Mouse (Mus musculus) liver, embryonic 14.5 days (tissue): Measurements from ENCODE around the gene Mtmr10. TPM values are rescaled to one million over a fixed set of nuclear protein-coding genes. Genes with fewer than 3 reads are reported as not detected.

ENCODE experiments used
- ATAC-seq: fragments of 200-750 bp; cut with Nextera tagmentation; 2 replicates; pipeline ENCODE4 v1.8.0; 2017; ENCODE audit warnings: moderate number of reproducible peaks, mild to moderate bottlenecking, moderate library complexity; ENCODE audit not compliant: insufficient read depth
- DNase-seq, 3 experiments: peaks; one replicate each; pipeline ENCODE4 v3.0.0-alpha.2; 2012 to 2013; ENCODE audit warnings: low read depth in 3 of 3, low spot score in 3 of 3
- H3K27ac ChIP-seq: fragments of 300-500 bp; sonication (generic); 2 replicates; pipeline ENCODE4 v1.5.1; 2014; ENCODE audit warnings: moderate library complexity, mild to moderate bottlenecking, control low read depth, inconsistent platforms
- H3K27me3 ChIP-seq: fragments of 300-500 bp; sonication (generic); 2 replicates; pipeline ENCODE4 v1.6.1; 2014; ENCODE audit warnings: mild to moderate bottlenecking, low read length, moderate library complexity; ENCODE audit not compliant: control insufficient read depth, insufficient read depth
- H3K36me3 ChIP-seq: fragments of 300-500 bp; sonication (generic); replicated peaks from 2 replicates; pipeline ENCODE4 v1.6.1; 2014; ENCODE audit warnings: low read depth; ENCODE audit not compliant: control insufficient read depth, insufficient read depth
- H3K4me1 ChIP-seq, 2 experiments: fragments of 200-500 bp in 1 of 2; fragments of 300-500 bp in 1 of 2; sonication (generic) in 1 of 2; replicated peaks; 2 replicates each; pipeline ENCODE4 v1.6.1; 2012 to 2014; ENCODE audit warnings: antibody characterized with exemption in 1 of 2, inconsistent platforms in 1 of 2, low read length in 1 of 2; ENCODE audit not compliant: control insufficient read depth in 2 of 2, insufficient read depth in 2 of 2
- H3K4me2 ChIP-seq: fragments of 300-500 bp; sonication (generic); 2 replicates; pipeline ENCODE4 v1.6.1; 2014; ENCODE audit warnings: low read depth, mild to moderate bottlenecking, control low read depth, moderate library complexity
- H3K4me3 ChIP-seq, 2 experiments: fragments of 200-500 bp in 1 of 2; fragments of 300-500 bp in 1 of 2; sonication (generic) in 1 of 2; 2 replicates each; pipeline ENCODE4 v1.5.1; 2012 to 2014; ENCODE audit warnings: low read depth in 2 of 2, low read length in 2 of 2, mild to moderate bottlenecking in 2 of 2, control low read depth in 1 of 2, inconsistent platforms in 1 of 2, moderate library complexity in 1 of 2; ENCODE audit not compliant: insufficient read depth in 1 of 2
- H3K9ac ChIP-seq: fragments of 300-500 bp; sonication (generic); replicated peaks from 2 replicates; pipeline ENCODE4 v1.6.1; 2014; ENCODE audit warnings: mild to moderate bottlenecking, control low read depth, moderate library complexity
- H3K9me3 ChIP-seq: fragments of 300-500 bp; sonication (generic); 2 replicates; pipeline ENCODE4 v1.6.1; 2016; ENCODE audit warnings: low read length, mixed read lengths; ENCODE audit not compliant: control insufficient read depth
- CTCF ChIP-seq: IDR thresholded peaks from 2 replicates; pipeline ENCODE4 v1.5.1; 2016; ENCODE audit warnings: antibody characterized with exemption, low read depth, control low read depth
- EP300 ChIP-seq: IDR thresholded peaks from 2 replicates; pipeline ENCODE4 v1.6.1; 2016; ENCODE audit warnings: antibody characterized with exemption, low read depth
- WGBS: fragments of 180-500 bp; shearing (Covaris S2); extraction: QIAGEN DNeasy Blood & Tissue Kit; methylation state at CpG from one replicate; pipeline ENCODE4 v1.1.7; 2014; ENCODE audit not compliant: insufficient replicate concordance; 5-methylcytosine and 5-hydroxymethylcytosine counted together
- polyA plus RNA-seq, 2 experiments: library from polyadenylated mRNA; depleted of rRNA in 1 of 2; stranded (reverse) in 1 of 2; unstranded in 1 of 2; fragments of >200 nt; fragmentation: Nextera tagmentation in 1 of 2; extraction: Ambion mirVana in 1 of 2; gene quantifications; 2 replicates each; pipeline versions ENCODE4 v1.2.1 to v1.2.3; 2012 to 2014

Mtmr10 gene
- polyA plus RNA-seq (2012; rRNA removed) (1.2 and 1.4 TPM in 2 replicates), polyA plus RNA-seq (2014; fragmentation: Nextera tagmentation; extraction: Ambion mirVana) (2.4 and 2.7 TPM in 2 replicates)

GRCm38 (mm10) chr7:64287414-64288091 is at the start of gene Mtmr10:
TSS of gene Mtmr10 (plus strand) at chr7:64287653.
- no peak within 1 kb of the TSS for H3K27ac ChIP-seq
- no peaks in the 10 kb centered on the region for H3K9me3 ChIP-seq
- peak within 1 kb of the TSS; percentile 62 to 74 for H3K4me3 ChIP-seq
- peak within 1 kb of the TSS; percentile 52 for H3K9ac ChIP-seq
- H3K4me1 ChIP-seq: peaks cover 3 to 5% of the 10 kb centered on the region in 2 experiments; a peak in 3 of 4 replicates
- WGBS: under 1% methylated on average over 74 of the region's 77 CpGs
- peak; percentile 97 for ATAC-seq
- DNase-seq: peak; percentile 78 to 84 (median 82)
- H3K36me3 ChIP-seq: no peaks in the 10 kb centered on the region
- H3K27me3 ChIP-seq: no peaks in the 10 kb centered on the region
- peak within 1 kb of the TSS; percentile 67 for H3K4me2 ChIP-seq
- TF ChIP-seq EP300 (no peak), CTCF (peak; percentile 55)

GRCm38 (mm10) chr7:64237747-64238146 is 49.7 kb upstream of the Mtmr10 start:
- Histone ChIP-seq H3K9me3 (no peaks in the 10 kb centered on the region), H3K27ac (no peak overlapping the region), H3K4me2 (no peak overlapping the region), H3K36me3 (no peaks in the 10 kb centered on the region), H3K4me1 (no peaks in the 10 kb centered on the region), H3K27me3 (no peaks in the 10 kb centered on the region), H3K9ac (no peak overlapping the region), H3K4me3 (no peak overlapping the region)
- DNase-seq (no peak), ATAC-seq (no peak)
- TF ChIP-seq CTCF (no peak), EP300 (no peak)
- 70% methylated on average over 8 of the region's 8 CpGs for WGBS

DNA sequence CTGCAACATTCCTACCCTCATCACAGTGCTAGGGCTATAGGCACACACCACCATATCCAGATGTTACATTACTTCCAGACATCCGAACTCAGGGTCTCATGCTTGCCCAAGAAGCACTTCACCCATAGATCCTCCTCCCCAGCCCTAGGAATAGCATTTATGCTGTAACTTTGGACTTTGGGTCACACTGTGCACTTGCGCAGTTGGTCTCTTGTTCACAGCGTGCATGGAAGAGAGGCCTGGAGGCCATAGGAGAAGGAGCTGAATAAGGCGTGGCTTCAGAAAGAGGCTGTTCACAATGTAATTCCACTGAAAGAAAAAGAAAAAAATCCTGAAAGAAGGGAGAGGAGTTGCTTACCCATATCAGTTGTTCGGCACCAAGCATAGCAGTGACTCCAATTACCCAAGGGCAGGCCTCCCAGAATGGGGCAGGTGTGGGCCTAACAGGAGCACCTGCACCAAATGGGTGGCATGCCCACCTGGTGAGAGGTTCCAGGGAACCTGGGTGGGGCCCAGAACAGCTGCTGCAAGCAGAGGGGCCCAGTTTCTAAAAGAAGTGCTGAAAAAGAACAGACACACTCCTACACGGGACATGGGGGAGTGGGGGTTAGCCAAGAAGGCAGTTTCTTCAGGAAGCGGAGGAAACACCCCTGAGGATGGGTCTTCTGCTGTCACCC is 48.9 kb upstream of the Mtmr10 start:
- no peak overlapping the region for H3K4me2 ChIP-seq
- H3K4me1 ChIP-seq: no peaks in the 10 kb centered on the region
- no peak overlapping the region for H3K4me3 ChIP-seq
- H3K9ac ChIP-seq: no peak overlapping the region
- no peaks in the 10 kb centered on the region for H3K36me3 ChIP-seq
- H3K9me3 ChIP-seq: no peaks in the 10 kb centered on the region
- ATAC-seq: no peak
- H3K27ac ChIP-seq: no peak overlapping the region
- no peak for TF ChIP-seq EP300
- no peak for TF ChIP-seq CTCF
- 71% methylated on average over 7 of the region's 7 CpGs for WGBS
- DNase-seq: no peak
- no peaks in the 10 kb centered on the region for H3K27me3 ChIP-seq

- no peak for ATAC-seq
- WGBS: 57% methylated on average over 9 of the region's 9 CpGs
- H3K4me2 ChIP-seq: no peak overlapping the region
- H3K4me3 ChIP-seq: no peak overlapping the region
- no peaks in the 10 kb centered on the region for H3K9me3 ChIP-seq
- no peaks in the 10 kb centered on the region for H3K27me3 ChIP-seq
- H3K4me1 ChIP-seq: no peaks in the 10 kb centered on the region
- no peak for DNase-seq
- H3K27ac ChIP-seq: no peak overlapping the region
- TF ChIP-seq EP300 (no peak), CTCF (no peak)
- no peak overlapping the region for H3K9ac ChIP-seq
- H3K36me3 ChIP-seq: no peaks in the 10 kb centered on the region
Measured at GRCm38 (mm10) chr7:64239138-64239805, 48.2 kb upstream of the Mtmr10 start.

DNA sequence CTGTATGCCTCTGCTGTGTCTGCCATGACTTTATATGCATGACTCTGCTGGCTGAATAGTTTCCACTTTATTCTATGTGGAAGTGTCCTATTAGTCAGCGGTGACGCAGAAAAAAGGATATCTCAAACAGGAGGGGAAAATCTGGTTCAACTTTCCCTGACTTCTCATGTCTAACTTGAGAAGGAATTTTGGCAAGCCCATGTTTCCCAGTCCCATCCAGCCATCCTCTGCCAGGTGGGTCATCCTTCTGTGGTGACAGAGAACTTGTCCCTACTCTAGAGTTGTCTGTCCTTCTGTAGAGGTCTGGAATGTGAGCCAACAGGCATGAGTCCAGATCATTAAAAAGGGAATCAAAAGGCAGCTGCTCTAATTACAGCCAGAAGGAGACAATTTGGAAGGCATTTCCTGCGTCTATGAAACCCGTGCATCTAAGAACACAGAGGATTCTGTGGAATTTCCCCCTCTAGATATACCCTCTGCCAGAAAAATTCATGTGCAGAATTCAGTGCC is 47.6 kb upstream of the Mtmr10 start:
- no peak for ATAC-seq
- WGBS: 65% methylated on average over 4 of the region's 4 CpGs
- no peak for DNase-seq

More for the DNA sequence above, 47.6 kb upstream of the Mtmr10 start:
- no peaks in the 10 kb centered on the region for H3K4me1 ChIP-seq
- H3K27me3 ChIP-seq: no peaks in the 10 kb centered on the region
- H3K4me2 ChIP-seq: no peak overlapping the region
- no peaks in the 10 kb centered on the region for H3K36me3 ChIP-seq
- H3K27ac ChIP-seq: no peak overlapping the region
- no peak for TF ChIP-seq CTCF
- TF ChIP-seq EP300: no peak
- H3K4me3 ChIP-seq: no peak overlapping the region
- H3K9me3 ChIP-seq: no peaks in the 10 kb centered on the region
- H3K9ac ChIP-seq: no peak overlapping the region
